Mouse (Mus musculus) limb, embryonic 11.5 days (tissue): ENCODE results near the gene Cblb. TPM values are rescaled to one million over a fixed set of nuclear protein-coding genes. Genes with fewer than 3 reads are reported as not detected.
A peak's percentile ranks its signal among the peaks of the same experiment; 100 is the strongest.

Experiments
- ATAC-seq: fragments of 200-750 bp; cut with Nextera tagmentation; 2 replicates; pipeline ENCODE4 v1.8.0; 2017; ENCODE audit warnings: low read depth; ENCODE audit not compliant: insufficient number of reproducible peaks, low FRiP score, low TSS enrichment
- DNase-seq: peaks from one replicate; pipeline ENCODE4 v3.0.0-alpha.2; 2015; ENCODE audit warnings: low spot score
- H3K27ac ChIP-seq: fragments of 300-500 bp; sonication (generic); replicated peaks from 2 replicates; pipeline ENCODE4 v1.5.1; 2014; ENCODE audit warnings: low read depth, mild to moderate bottlenecking, low read length
- H3K27me3 ChIP-seq: fragments of 300-500 bp; sonication (generic); 2 replicates; pipeline ENCODE4 v1.6.1; 2014; ENCODE audit warnings: mild to moderate bottlenecking, low read length, mixed read lengths; ENCODE audit not compliant: control insufficient read depth, insufficient read depth
- H3K36me3 ChIP-seq: fragments of 300-500 bp; sonication (generic); 2 replicates; pipeline ENCODE4 v1.6.1; 2014; ENCODE audit warnings: mild to moderate bottlenecking, low read length, moderate library complexity, mixed read lengths; ENCODE audit not compliant: control insufficient read depth, insufficient read depth
- H3K4me1 ChIP-seq: fragments of 300-500 bp; sonication (generic); 2 replicates; pipeline ENCODE4 v1.6.1; 2014; ENCODE audit warnings: low read length, mixed read lengths; ENCODE audit not compliant: control insufficient read depth, insufficient read depth
- H3K4me2 ChIP-seq: fragments of 300-500 bp; sonication (generic); 2 replicates; pipeline ENCODE4 v1.6.1; 2014; ENCODE audit warnings: low read depth, mild to moderate bottlenecking, moderate library complexity; ENCODE audit not compliant: severe bottlenecking
- H3K4me3 ChIP-seq: fragments of 300-500 bp; sonication (generic); 2 replicates; pipeline ENCODE4 v1.5.1; 2014; ENCODE audit warnings: low read depth, low read length
- H3K9ac ChIP-seq: fragments of 300-500 bp; sonication (generic); 2 replicates; pipeline ENCODE4 v1.6.1; 2014; ENCODE audit warnings: mild to moderate bottlenecking, low read length
- H3K9me3 ChIP-seq: fragments of 300-500 bp; sonication (generic); 2 replicates; pipeline ENCODE4 v1.6.1; 2016; ENCODE audit warnings: low read length; ENCODE audit not compliant: control insufficient read depth
- WGBS: fragments of 180-500 bp; shearing (Covaris S2); extraction: QIAGEN DNeasy Blood & Tissue Kit; methylation state at CpG from one replicate; pipeline ENCODE4 v1.1.7; 2014; 5-methylcytosine and 5-hydroxymethylcytosine counted together
- polyA plus RNA-seq: library from polyadenylated mRNA; unstranded; fragments of >200 nt; fragmentation: Nextera tagmentation; extraction: Ambion mirVana; gene quantifications from 2 replicates; pipeline ENCODE4 v1.2.1, GENCODE M21; 2014

The Cblb gene
- polyA plus RNA-seq, result 33.1 and 38.6 TPM in 2 replicates

DNA sequence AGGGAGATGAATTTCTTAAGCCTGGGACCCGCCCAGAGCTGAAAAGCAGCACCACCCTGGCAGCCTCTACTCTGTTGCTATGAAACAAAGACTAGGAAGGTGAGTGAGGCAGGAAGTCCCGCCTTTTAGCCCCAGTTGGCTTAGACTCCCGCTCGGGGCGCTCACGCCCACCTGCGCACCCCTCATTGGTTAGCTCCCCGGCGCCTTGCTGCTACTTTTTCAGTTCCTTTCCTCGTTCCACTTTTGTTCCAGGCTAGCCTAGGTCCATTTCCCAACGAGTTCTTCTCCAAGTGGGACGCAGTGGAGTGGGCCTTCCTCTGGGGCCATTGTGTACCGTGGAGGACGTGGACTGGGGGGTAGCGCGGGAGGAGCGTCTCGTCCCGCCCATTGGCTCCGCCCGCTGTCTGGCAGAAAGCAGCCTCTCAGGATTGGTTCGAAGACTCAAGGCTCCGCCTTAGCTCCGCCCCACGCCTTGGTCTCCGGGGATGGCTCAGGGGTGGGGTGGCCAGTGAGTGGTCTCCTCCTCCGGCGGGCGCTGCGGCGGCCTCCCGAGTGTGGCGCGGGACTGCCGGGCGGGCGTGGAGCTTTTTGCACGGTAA is at the start of gene Cblb:
Gene Cblb (plus strand): TSS at position 135 of the 599 bp plus-strand sequence.
- WGBS, result under 1% methylated on average over 38 of the region's 38 CpGs
- peak; percentile 100 for ATAC-seq
- peak within 1 kb of the TSS; percentile 59 for H3K4me2 ChIP-seq

DNA sequence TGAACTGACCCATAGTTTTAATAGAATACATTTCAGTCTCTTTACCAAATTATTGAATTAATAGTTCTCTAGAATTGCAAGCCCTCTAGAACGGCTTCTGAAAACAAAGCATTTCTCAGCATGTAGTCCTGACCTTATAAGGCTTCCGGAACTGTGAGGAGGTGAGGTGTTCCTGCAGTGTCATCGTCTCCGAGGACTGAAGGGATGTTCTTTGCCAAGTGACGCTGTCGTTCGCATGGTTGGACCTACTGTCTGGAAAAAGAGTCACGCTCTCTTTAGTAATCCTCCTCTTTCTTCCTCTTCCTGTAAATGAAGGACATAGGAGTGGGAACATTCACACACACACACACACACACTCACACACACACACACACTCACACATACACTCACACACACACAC is 45.6 kb upstream of the Cblb start:
- ATAC-seq, result no peak
- WGBS, result 70% methylated on average over 8 of the region's 8 CpGs

More for the DNA sequence above, at the start of gene Cblb:
- Histone ChIP-seq H3K4me1 (peaks cover 2% of the 10 kb centered on the region; the same call in 1 of the 2 replicates), H3K36me3 (peaks cover 3% of the 10 kb centered on the region; the same call in 1 of the 2 replicates), H3K27me3 (no peaks in the 10 kb centered on the region), H3K27ac (peak within 1 kb of the TSS; percentile 93), H3K9me3 (no peaks in the 10 kb centered on the region), H3K4me3 (peak within 1 kb of the TSS; percentile 92), H3K9ac (peak within 1 kb of the TSS; percentile 98)
- DNase-seq, result peak; percentile 97

DNA sequence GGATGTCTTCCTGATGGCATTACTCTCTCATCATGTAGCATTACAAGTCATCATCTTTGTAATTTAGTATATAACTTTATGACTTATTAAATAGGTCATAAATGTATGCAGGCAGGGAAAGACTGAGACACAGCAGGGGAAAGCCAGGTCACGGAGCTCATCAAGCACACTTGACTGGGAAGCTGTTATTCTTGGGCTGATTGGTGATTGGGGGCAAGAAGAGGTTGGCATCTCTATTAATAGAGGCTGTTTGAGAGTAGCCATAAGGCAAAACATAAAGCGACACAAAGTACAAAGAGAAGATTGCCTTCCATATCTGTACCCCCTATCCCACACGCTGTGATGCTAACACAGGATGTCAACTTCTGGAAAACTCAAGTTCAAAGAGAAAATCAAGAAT is 44.8 kb upstream of the Cblb start:
- WGBS, result 67% methylated on average over 3 of the region's 3 CpGs

More for the DNA sequence above, 45.6 kb upstream of the Cblb start:
- Histone ChIP-seq H3K36me3 (no peaks in the 10 kb centered on the region), H3K9me3 (no peaks in the 10 kb centered on the region), H3K4me1 (0 out of 2 replicates have a peak, but pooled peaks cover 2% of the 10 kb centered on the region), H3K4me2 (no peak overlapping the region), H3K27me3 (no peaks in the 10 kb centered on the region), H3K27ac (no peak overlapping the region), H3K9ac (no peak overlapping the region), H3K4me3 (no peak overlapping the region)
- DNase-seq, result no peak

DNA sequence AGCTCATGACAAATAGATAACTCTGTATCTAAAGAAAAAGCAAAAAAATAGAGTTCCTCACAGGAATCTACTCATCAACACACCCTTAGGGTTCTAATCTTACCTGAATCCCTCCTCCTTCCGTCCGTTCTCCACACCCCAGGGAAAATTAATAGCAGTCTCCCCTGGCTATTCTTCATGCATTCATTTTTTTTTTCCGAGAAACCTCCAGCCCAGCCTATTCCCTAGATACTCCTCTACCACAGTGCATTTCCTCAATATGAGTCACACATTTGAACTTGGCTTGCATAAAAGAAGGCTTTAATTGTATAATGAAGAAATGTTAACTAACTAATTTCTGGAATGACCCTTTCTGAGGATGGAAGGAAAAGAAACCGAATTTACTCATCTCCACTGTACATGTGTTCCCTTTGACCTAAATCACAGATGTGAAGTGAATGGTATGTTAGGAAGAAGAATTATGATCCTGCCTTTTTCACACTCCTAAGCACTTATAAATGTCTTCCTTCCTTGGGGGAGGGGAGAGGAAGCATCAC is 43.9 kb upstream of the Cblb start:
- no peaks in the 10 kb centered on the region for H3K27me3 ChIP-seq
- H3K9me3 ChIP-seq, result no peaks in the 10 kb centered on the region
- H3K9ac ChIP-seq, result no peak overlapping the region
- H3K4me2 ChIP-seq, result no peak overlapping the region
- no peak for DNase-seq
- 0 out of 2 replicates have a peak, but pooled peaks cover 2% of the 10 kb centered on the region for H3K4me1 ChIP-seq
- ATAC-seq, result no peak
- H3K27ac ChIP-seq, result no peak overlapping the region
- 79% methylated on average over 4 of the region's 4 CpGs for WGBS
- no peaks in the 10 kb centered on the region for H3K36me3 ChIP-seq
- H3K4me3 ChIP-seq, result no peak overlapping the region

More for the DNA sequence above, 44.8 kb upstream of the Cblb start:
- Histone ChIP-seq H3K9me3 (no peaks in the 10 kb centered on the region), H3K4me3 (no peak overlapping the region), H3K4me2 (no peak overlapping the region), H3K4me1 (0 out of 2 replicates have a peak, but pooled peaks cover 2% of the 10 kb centered on the region), H3K27ac (no peak overlapping the region), H3K36me3 (no peaks in the 10 kb centered on the region), H3K27me3 (no peaks in the 10 kb centered on the region), H3K9ac (no peak overlapping the region)
- ATAC-seq, result no peak
- DNase-seq, result no peak

GRCm38 (mm10) chr16:51988027-51988426 is 43.0 kb upstream of the Cblb start:
- no peak overlapping the region for H3K4me2 ChIP-seq
- no peaks in the 10 kb centered on the region for H3K27me3 ChIP-seq
- no peaks in the 10 kb centered on the region for H3K36me3 ChIP-seq
- H3K4me3 ChIP-seq, result no peak overlapping the region
- ATAC-seq (no peak), DNase-seq (no peak)
- no peak overlapping the region for H3K27ac ChIP-seq
- H3K4me1 ChIP-seq, result 0 out of 2 replicates have a peak, but pooled peaks cover 2% of the 10 kb centered on the region
- no peak overlapping the region for H3K9ac ChIP-seq
- no peaks in the 10 kb centered on the region for H3K9me3 ChIP-seq

- Histone ChIP-seq H3K4me1 (0 out of 2 replicates have a peak, but pooled peaks cover 2% of the 10 kb centered on the region), H3K36me3 (no peaks in the 10 kb centered on the region), H3K9me3 (no peaks in the 10 kb centered on the region), H3K27ac (no peak overlapping the region), H3K9ac (no peak overlapping the region), H3K4me2 (no peak overlapping the region), H3K4me3 (no peak overlapping the region), H3K27me3 (no peaks in the 10 kb centered on the region)
- WGBS, result 27% methylated on average over 3 of the region's 3 CpGs
- DNase-seq (peak; percentile 40), ATAC-seq (peak; percentile 57; the same call in 1 of the 2 replicates)
Observed at GRCm38 (mm10) chr16:51989259-51989658, 41.8 kb upstream of the Cblb start.

DNA sequence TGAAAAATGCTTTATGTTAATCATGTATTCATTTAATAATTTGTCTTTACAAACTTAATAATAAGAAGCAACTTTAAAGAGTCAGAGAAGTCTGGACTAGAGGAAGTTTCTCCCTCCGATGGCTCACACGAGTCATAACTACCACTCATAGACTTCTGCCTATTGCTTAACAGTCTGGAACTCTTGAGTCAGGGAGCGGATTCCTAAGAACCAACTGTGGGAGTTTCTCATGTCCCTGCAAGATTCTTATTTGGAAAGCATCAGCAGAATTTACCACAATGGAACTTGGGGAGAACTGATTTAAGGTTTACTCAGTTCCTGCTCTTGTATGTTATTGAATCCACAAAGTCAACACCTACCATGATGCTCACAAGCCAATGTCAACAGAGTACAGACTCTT is 31.0 kb upstream of the Cblb start:
- no peak overlapping the region for H3K9ac ChIP-seq
- H3K9me3 ChIP-seq, result no peaks in the 10 kb centered on the region
- no peaks in the 10 kb centered on the region for H3K4me1 ChIP-seq
- H3K27ac ChIP-seq, result no peak overlapping the region
- DNase-seq (no peak), ATAC-seq (no peak)
- WGBS, result 90% methylated on average over 3 of the region's 3 CpGs
- H3K4me2 ChIP-seq, result no peak overlapping the region
- no peaks in the 10 kb centered on the region for H3K27me3 ChIP-seq
- H3K36me3 ChIP-seq, result no peaks in the 10 kb centered on the region
- H3K4me3 ChIP-seq, result no peak overlapping the region

GRCm38 (mm10) chr16:52000801-52001200 is 30.2 kb upstream of the Cblb start:
- no peak overlapping the region for H3K9ac ChIP-seq
- no peak for DNase-seq
- H3K36me3 ChIP-seq, result no peaks in the 10 kb centered on the region
- H3K4me3 ChIP-seq, result no peak overlapping the region
- no peak overlapping the region for H3K4me2 ChIP-seq
- H3K27ac ChIP-seq, result no peak overlapping the region
- no peaks in the 10 kb centered on the region for H3K4me1 ChIP-seq
- no peaks in the 10 kb centered on the region for H3K9me3 ChIP-seq
- H3K27me3 ChIP-seq, result no peaks in the 10 kb centered on the region
- ATAC-seq, result no peak
